Mouse (Mus musculus): ENCODE data around the gene Mthfd1.
"Not testable (repeated sequence)": the region's sequence is repeated elsewhere in the genome, so short reads cannot be mapped to it uniquely, and the experiment has no call there.

The Mthfd1 gene

DNA sequence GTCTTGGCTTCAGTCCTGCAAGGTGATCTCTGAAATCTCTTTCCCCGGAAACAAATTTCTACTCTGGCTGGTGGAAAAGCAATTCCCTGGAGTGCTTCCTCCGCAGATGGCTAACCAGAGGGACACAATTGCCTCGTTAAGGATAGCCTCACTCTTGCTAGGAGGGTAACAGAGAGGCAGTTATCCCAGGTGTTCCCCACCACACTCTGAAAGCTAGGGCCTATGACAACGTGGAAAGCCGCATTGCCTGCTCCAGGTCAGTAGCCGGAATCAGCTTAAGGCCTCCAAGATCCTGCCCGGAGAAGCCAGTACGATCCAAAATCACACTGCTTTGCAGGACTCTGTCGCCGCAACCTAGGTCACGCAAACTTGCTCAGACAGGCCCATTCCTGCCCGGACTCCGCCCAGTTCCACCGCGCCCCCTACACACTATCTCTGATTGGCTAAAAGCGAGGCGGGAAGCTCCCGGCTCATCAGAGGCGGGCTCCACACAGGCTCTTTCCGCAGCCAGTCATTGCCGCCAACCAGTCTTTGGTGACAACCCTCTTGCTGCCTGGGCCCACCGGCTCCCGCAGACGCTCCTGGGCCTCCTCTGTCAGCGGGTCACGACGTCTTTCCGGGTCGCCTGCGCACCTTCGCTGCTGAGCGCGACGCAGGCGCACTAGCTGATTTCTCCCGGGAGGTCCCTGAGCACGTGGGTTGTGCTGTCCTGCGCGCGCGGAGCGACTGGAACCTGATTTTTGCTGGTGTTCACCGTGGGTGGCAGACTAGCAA lies at the start of gene Mthfd1:
Mthfd1 (plus strand) TSS at position 574 of the 774 bp plus-strand sequence.
- peak; percentile 94 to 96 for DNase-seq (ENCODE audit: low spot score in 2 of 2)

DNA sequence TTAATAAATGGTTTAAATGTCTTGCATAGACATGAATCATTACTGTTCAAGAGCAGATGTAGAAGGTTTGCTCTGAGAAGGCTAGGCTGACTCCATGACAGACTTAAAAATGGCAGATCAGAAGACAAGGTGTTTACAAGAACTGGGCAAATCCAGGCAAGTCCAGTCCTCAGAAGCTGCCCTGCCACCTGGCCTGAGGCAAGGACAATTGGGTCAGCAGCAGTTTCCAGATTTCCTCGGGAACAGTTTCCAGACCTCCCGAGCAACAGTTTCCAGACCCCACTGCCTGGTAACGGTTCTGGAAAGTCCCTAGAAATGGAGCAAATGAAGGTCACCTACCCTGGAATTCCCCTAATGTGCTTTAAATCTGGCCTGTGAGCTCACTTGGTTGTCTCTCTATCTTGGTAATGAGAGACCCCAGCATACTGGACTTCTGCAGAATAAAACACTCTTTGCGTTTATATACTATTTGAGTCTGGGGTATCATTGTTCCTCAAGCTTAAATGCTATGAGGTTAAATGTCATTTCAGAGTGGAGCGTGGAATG lies 45.6 kb upstream of the Mthfd1 start:
- no peak for DNase-seq (ENCODE audit: low spot score in 2 of 2)

DNA sequence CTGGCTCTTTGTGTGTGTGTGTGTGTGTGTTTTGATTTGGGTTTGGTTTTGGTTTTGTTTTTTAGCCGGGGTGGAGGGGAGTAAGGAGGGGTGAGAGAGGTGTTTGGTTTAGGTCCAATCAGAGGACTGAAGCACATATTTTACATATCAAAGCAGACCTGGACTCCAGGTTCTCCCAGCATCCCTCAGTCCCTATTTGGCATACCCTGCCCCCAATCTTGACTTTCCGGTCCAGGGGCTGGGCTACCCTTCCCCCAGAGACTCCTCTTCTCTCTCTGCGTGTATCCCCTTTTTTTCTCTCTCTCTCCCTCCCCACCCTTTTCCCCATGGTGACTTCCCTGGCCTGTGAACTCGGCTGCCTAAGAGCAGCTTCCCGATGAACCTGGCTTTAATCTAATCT lies 40.0 kb upstream of the Mthfd1 start:
- DNase-seq (ENCODE audit: low spot score in 2 of 2), result no peak

DNA sequence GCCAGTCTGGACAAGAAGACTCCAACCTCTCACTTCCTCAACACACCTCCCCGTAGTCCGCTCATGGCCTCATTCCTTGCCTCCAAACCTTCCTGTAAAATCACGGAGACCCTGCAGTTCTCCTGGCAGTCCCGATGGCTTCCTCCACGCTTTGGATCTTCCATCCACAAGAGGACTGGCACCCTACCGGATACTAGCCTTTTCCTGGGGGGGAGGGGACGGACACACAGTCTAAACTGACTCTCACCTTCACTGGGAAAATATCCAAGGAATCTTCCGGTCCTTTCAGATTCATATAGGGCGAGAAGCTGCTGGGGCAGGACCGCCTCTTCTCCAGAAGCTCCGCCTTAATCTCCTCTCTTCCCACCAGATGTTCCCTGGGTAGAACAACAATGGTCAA lies 38.4 kb upstream of the Mthfd1 start:
- DNase-seq (ENCODE audit: low spot score in 2 of 2), result no peak

DNA sequence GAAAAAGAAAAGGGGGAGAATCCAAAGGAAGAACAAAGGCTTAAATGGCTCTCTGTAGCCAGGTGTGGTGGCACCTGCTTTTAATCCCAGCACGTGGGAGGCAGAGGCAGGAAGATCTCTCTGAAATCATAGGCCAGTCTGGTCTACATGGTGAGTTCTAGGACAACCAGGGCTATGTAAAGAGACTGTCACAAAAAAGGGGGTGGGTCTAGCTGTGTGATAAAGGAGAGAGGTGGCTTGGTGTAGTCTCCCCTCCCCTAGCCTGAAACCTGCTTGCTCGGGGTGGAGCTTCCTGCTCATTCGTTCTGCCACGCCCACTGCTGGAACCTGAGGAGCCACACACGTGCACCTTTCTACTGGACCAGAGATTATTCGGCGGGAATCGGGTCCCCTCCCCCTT lies 33.0 kb upstream of the Mthfd1 start:
- DNase-seq (ENCODE audit: low spot score in 2 of 2), result not testable (repeated sequence)

DNA sequence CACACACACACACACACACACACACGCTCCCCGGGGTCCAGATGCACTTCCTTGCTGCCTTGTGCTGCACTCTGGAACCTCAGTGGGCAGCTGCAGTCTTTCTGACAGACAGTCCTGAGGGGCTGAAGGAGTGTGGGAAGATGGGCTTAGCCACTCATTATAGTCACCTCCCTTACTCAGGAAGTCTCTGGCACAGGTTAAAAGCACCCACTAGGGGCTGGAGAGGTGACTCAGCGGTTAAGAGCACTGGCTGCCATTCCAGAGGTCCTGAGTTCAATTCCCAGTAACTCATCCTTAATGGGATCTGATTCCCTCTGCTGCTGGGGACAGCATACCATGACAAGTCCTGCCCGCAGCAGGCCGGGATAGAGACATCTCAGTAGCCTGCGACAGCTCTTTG lies 24.5 kb upstream of the Mthfd1 start:
- DNase-seq (ENCODE audit: low spot score in 2 of 2), result no peak

DNA sequence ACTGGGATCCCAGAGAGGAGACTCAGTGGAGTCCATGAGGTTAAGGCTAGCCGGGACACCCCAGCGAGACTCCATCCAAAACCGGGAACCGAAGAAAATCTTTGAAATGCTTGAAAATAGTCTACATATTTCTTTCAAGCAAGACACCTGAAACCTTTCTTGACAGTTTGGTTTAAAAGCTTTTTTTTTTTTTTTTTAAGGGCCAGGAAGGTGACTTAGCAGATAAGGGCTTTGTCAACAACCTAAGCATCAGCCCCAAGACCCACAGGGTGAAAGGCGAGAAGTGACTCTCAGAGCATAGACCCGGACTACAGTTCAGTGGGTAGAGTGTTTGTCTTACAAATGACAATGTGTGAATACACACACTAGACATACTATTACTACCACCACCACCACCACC lies 19.8 kb upstream of the Mthfd1 start:
- DNase-seq (ENCODE audit: low spot score in 2 of 2), result no peak

DNA sequence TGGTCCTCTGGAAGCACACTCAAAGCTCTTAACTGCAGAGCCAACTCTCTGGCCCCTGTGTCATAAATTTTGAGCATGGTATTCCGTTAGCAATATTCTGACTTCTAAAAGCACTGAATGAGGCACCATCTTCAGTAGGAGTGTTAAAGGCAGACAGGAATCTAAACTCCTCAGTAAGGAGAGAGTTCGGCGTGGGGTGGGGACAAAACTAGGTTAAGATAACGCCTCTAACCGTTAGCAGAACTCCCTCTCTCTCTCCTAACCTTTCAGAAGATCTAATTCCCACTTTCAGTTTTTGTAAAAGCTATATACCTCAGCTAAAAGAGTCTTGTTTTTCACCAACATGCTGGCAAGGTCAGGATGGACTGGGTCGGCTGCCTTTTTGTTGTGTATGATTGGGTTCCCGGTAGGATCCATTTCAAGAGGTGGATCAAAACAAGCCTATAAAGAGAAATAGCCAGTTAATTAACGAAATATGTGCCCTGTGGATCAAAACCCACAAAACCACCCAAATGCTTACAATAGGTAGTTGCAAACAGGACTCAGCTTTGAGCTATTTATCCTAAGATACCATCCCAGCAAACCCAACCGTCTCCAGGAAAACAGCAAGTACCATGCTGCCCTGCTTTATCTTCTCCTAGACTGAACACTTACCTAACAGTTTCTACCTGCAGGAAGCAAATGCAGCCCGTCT lies 15.8 kb upstream of the Mthfd1 start:
- DNase-seq (ENCODE audit: low spot score in 2 of 2), result no peak

DNA sequence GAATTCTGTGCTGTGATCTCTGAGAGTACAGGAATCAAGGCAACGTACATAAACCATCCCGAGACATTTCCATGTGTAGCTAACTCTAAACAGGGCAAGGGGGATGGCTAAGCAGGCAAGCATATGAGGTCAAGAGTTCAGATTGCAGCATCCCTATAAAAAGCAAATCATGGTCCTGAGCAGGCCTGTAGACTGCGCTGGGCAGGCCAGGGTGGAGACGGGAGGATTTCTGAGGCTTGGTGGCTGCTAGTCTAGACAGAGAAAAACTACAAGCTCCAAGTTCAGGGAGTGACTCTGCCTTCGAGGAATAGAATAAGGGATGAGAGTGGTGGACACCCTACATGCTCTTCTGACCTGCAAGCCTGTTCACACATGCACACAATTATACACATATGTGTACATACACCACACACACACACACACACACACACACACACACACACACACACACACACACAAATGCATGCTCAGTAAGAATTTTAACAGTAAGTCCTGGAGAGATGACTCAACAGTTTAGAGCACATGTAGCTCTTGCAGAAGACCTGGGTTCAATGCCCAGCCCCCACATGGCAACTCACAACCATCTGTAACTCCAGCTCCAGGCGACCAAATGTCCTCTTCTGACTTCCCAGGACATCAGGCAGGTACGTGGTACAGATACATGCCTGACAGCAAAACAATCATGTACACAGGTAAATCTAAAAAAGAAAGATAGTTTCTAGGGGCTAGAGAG lies 15.1 kb upstream of the Mthfd1 start:
- no peak for DNase-seq (ENCODE audit: low spot score in 2 of 2)

DNA sequence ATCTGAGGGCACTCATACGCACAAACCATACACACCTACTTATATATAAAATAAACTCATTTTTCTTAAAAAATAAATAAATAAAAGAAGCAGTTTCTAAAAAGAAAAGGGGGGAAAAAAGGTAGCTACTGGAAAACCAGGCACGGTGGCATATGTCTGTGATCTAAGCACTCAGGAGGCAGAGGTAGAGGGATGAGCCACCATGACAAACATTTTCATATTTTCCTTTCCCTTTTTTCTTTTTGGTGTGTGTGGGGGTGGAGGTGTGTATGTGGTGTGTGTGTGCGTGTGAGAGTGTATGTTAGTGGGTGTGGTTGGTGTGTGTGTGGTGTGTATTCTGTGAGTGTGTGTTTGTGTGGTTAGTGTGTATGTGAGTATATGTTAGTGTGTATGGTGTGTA lies 14.4 kb upstream of the Mthfd1 start:
- DNase-seq (ENCODE audit: low spot score in 2 of 2), result no peak

DNA sequence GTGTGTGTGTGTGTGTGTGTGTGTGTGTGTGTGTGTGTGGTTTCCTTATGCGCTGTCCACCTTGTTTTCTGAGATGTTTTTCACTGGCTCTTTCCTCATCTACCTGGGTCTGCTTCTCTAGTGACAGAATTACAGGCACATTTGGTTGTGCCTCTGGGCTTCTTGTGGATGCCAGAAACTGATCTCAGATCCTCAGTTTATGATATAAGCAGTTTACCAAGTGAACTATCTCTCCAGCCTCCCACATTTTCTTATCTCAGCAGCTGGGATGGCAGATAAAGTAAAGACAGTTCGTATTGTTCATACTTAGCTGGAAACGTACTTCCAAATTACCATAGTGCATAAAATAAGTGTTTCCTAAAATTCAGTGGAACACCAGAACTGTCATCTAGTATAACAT lies 14.0 kb upstream of the Mthfd1 start:
- no peak for DNase-seq (ENCODE audit: low spot score in 2 of 2)

DNA sequence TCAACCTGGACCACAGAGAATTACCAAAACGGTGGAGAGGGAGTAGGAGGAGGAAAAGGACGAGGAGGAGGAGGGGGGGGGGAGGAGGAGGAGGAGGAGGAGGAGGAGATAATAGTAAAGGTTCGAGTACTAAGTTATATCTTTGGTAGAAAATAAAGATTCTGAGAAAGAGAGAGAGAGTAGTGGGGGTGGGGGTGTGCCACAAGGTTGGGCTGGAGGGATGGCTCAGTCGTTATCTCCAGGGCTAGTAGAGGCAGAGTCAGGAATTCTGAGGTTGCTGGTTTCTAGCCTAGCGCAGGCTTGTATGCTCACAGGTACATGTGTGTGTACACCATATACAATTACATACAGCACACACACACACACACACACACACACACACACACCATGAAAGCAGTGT lies 13.3 kb upstream of the Mthfd1 start:
- no peak for DNase-seq (ENCODE audit: low spot score in 2 of 2)

DNA sequence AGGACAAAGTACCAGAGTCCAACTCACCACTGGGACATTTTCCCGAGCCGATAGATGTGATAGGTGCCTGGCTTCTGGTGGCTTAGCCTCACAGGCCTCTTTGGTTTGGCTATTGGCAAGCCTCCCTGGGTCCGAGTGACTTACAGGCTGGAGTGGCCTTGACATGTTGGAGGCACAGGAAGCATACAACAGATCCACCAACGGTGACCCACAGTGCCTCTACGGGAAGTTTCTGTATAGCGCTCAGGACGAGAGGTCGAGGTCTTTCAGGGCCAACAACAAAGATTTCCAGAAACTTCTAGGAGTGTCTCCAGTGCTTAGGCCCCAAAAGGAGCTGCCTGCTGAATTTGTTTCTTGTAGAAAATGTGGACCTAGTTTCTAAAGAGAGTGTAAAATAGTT lies 10.1 kb upstream of the Mthfd1 start:
- DNase-seq (ENCODE audit: low spot score in 2 of 2), result no peak

DNA sequence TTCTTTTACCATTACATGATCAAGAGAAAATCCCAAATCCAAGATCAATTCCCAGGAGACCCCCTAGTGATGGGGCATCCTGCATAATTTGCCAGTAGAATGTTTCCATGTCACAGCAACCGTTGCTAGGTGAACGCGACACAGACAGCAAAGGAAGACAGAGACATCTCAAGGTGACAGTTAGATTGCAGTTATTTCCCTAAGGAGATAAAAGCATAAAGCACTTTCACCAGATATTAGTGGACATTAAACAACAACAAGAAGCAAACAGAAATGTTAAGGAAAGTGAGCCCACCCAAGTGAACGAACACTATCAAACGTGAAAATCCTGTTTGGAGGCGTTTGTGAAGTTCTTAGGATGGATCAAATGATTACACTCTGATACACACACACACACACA lies 8.5 kb upstream of the Mthfd1 start, which contains the start of gene Tex21:
Tex21 (minus strand) TSS at position 101 of the 400 bp plus-strand sequence.
- no peak for DNase-seq (ENCODE audit: low spot score in 2 of 2)

DNA sequence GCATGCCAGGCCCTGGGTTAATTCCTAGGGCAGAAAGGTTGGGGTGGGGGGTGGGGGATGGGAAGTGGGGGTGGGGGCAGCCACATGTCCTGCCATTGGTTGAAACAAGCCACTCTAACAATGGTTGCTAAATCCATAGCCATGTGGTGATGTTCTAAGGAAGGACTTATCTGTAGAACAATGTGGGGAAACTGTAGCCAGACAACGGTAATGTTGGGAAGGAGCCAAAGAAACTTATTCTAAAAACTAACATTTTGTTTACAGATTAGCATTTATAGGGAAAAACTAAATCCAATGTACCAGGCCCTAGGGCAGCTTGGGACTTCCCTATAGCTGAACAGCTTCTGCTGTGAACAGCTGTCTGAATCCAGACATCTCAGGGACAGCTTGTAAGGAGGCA lies 2.0 kb upstream of the Mthfd1 start:
- no peak for DNase-seq (ENCODE audit: low spot score in 2 of 2)

DNA sequence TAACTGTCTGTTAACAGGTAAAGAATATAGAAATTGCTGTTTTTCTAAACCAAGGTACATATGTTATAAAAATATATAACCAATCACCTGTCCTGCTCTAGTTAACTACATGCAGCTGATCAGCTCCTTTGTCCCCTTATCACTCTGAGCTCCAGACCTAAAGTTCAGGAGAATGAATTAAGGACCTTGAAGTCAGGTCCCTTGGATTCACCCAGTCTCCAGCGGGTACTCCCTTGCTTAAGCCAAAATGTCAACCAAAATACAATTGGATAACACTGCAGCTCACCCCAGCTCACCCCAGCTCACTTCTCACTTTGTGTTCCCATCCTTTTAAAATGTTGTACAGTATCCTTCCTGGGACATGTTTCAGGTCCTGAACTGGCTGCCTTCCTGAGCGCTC lies 1.5 kb upstream of the Mthfd1 start:
- no peak for DNase-seq (ENCODE audit: low spot score in 2 of 2)

DNA sequence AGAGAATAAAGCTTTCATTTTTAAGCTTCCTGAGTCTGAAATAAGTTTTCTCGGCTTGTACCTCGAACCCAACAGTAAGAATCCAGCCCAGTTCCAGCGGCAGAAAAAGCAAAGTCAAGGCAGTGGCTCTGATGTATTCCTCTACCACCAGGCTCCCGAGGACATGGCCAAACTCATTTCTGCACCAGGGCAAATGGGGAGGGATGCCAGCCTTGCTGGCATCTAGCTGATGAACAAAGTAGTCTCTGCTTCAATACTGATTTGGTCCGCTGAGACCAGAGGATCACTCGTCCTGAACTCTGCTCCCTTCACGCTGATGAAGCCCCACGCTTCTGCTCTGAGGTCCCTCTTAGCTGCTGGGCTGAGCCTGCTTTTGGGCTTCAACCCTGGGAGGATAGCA lies 1.1 kb upstream of the Mthfd1 start:
- no peak for DNase-seq (ENCODE audit: low spot score in 2 of 2)

DNA sequence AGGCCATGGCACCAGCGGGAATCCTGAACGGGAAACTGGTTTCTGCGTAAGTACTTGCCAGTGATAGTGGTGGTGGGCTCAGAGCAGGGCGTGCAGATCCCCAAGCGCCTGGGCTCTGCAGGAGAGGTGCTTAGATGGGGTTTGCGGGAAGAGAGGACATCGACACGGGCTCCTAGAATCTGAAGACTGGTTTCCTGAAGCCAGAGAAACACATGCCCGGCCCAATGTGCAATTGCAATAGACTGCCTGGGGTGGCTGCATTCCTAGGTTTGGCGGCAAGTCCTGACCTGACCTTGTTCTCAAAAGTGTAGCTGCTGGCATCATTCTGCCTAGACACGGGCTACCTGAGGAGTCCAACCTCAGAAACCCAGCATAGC lies 389 bp downstream of the Mthfd1 start:
- no peak for DNase-seq (ENCODE audit: low spot score in 2 of 2)

DNA sequence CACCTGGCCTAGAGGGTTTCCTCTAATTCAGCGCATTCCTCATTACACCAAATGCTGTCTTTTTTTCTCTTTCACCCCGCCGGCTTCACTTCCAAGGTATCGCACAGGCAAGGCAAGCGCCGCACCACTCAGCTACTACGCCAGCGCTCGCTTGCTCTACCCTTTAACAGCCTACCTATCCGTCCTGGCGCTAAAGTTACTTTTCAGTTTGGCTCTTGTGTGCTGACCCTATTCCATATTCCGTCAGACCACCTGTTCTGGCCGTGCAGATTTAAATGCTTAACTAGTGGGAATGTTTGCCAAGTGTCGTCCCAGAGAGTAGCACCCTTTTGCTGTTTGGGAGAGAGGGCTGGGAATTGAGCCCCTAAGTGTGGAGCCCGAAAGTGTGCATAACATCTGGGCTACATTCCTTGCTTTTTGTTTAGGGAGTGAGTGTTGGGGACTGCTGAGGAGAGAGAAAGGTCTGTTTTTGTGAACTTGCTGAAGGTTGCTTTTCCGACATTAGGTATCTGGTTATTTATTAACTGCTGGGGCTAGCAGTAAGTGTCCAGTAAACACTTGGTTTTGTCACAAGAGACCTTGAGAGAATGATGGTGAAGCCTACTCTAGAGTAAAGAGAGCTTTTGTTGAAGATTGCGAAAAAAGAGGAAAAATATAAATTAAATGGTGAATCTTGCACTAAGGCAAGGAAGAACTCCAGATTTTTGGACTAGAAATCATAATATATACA lies 1.2 kb downstream of the Mthfd1 start:
- DNase-seq (ENCODE audit: low spot score in 2 of 2), result no peak

DNA sequence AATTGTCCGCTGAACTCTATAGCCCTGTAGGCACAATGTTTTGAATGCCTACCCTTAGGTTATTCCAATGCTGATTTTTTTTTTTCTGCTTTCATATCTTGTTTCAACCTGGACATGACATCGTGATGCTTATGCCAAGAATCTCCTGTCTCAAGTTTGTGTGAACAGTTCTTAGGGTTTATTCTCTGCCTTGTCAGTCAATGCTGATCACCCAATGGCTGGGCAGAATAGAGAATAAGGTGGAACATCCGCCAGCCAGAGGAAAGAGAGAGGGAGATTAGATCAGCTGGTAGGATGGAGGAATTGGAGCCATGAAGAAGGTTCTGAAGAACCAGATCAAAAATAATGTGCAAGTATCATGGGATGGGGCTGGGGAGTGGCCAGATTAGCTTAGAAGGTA lies 5.6 kb downstream of the Mthfd1 start:
- no peak for DNase-seq (ENCODE audit: low spot score in 2 of 2)

DNA sequence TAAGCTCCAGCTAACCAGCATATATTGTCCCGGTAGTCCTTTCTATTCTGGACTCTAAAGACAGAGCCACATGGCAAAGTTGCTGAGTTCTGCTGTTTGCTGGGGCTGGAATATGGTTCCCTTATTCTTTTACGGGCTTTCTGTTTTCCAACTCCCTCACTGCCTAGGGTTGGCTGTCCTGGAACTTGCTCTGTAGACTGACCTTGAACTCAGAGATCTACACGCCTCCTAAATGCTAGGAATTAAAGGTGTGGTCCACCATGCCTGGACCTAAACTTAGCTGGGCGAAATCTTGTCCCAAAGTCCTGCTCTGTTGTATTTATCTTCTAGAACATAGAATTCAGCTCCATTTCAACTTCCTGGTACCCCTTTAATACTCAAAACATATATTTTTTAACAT lies 6.5 kb downstream of the Mthfd1 start:
- no peak for DNase-seq (ENCODE audit: low spot score in 2 of 2)

DNA sequence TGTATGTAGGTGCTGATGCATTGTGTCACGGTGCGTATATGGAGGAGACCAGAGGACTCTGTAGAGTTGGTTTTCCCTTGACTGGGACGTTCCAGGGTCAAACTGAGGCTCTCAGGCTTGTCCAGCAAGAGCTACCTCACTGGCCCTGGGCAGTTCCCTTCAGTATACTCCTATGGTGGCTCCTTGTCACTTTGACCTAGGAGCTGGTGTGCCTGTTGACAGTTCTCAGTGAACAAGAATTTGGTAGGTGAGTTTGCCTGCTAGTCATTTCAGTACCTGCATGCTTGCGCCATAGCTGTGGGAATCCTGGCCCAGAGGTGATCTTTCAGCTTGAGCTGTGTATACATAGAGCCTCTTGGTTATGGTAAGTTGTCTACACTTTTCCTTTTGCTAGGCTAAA lies 7.8 kb downstream of the Mthfd1 start:
- no peak for DNase-seq (ENCODE audit: low spot score in 2 of 2)

All from right cerebral cortex, adult 2 months (tissue).